Mouse (Mus musculus) thymus, adult 2 months (tissue): ENCODE measurements around the gene Kat6b. TPM values are rescaled to one million over a fixed set of nuclear protein-coding genes. Genes with fewer than 3 reads are reported as not detected.
"Not testable (repeated sequence)": the region's sequence is repeated elsewhere in the genome, so short reads cannot be mapped to it uniquely, and the experiment has no call there.

Source experiments
- DNase-seq: peaks from one replicate; pipeline ENCODE4 v3.0.0; 2021
- H3K27ac ChIP-seq: fragments of 200-500 bp; 2 replicates; pipeline ENCODE4 v1.5.1; 2012; ENCODE audit warnings: low read length, control low read depth; ENCODE audit not compliant: control insufficient read depth, insufficient read depth
- H3K27me3 ChIP-seq: fragments of 200-500 bp; 2 replicates; pipeline ENCODE4 v1.6.1; 2012; ENCODE audit warnings: mild to moderate bottlenecking, low read length, moderate library complexity, mixed read lengths; ENCODE audit not compliant: control insufficient read depth, insufficient read depth
- H3K36me3 ChIP-seq: fragments of 200-500 bp; 2 replicates; pipeline ENCODE4 v1.6.1; 2012; ENCODE audit warnings: mild to moderate bottlenecking, low read length, moderate library complexity; ENCODE audit not compliant: control insufficient read depth, insufficient read depth
- H3K4me1 ChIP-seq: fragments of 200-500 bp; replicated peaks from 2 replicates; pipeline ENCODE4 v1.6.1; 2012; ENCODE audit warnings: low read length; ENCODE audit not compliant: control insufficient read depth, insufficient read depth
- H3K4me3 ChIP-seq: fragments of 200-500 bp; 2 replicates; pipeline ENCODE4 v1.5.1; 2012; ENCODE audit warnings: mild to moderate bottlenecking, low read length, control low read depth, moderate library complexity; ENCODE audit not compliant: control insufficient read depth, insufficient read depth
- CTCF ChIP-seq: fragments of 200-500 bp; IDR thresholded peaks from 2 replicates; pipeline ENCODE4 v1.5.1; 2012; ENCODE audit warnings: mild to moderate bottlenecking, control low read depth, low read length, moderate library complexity, borderline replicate concordance; ENCODE audit not compliant: control insufficient read depth, poor library complexity, insufficient read depth; ENCODE audit errors: extremely low read depth
- POLR2A ChIP-seq: fragments of 200-500 bp; IDR thresholded peaks from 2 replicates; pipeline ENCODE4 v1.6.1; 2012; ENCODE audit warnings: mild to moderate bottlenecking, low read length, control low read depth, moderate library complexity; ENCODE audit not compliant: control insufficient read depth, poor library complexity, insufficient read depth; ENCODE audit errors: extremely low read depth
- WGBS: fragments of 180-500 bp; shearing (Covaris S2); methylation state at CpG from one replicate; pipeline ENCODE4 v1.1.7; 2018; 5-methylcytosine and 5-hydroxymethylcytosine counted together
- polyA plus RNA-seq: library from polyadenylated mRNA; depleted of rRNA; stranded (reverse); fragments of >200 nt; gene quantifications from 2 replicates; pipeline ENCODE4 v1.2.3, GENCODE M21; 2012

Kat6b gene
- polyA plus RNA-seq, 1 experiment, result 16.6 TPM

DNA sequence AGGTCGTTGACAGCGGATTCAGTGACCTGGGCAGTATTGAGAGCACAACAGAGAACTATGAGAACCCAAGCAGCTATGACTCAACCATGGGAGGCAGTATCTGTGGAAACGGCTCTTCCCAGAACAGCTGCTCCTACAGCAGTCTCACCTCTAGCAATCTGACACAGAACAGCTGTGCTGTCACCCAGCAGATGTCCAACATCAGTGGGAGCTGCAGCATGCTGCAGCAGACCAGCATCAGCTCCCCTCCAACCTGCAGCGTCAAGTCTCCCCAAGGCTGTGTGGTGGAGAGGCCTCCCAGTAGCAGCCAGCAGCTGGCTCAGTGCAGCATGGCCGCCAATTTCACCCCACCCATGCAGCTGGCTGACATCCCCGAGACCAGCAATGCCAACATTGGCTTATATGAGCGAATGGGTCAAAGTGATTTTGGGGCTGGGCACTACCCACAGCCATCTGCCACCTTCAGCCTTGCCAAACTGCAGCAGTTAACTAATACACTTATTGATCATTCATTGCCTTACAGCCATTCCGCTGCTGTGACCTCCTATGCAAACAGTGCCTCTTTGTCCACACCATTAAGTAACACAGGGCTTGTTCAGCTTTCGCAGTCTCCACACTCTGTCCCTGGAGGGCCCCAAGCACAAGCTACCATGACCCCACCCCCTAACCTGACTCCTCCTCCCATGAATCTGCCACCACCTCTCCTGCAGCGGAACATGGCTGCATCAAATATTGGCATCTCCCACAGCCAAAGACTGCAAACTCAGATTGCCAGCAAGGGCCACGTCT lies 188.6 kb downstream of the Kat6b start:
- peaks cover 27% of the 10 kb centered on the region for H3K36me3 ChIP-seq
- no peaks in the 10 kb centered on the region for H3K4me1 ChIP-seq
- no peak overlapping the region for H3K4me3 ChIP-seq
- DNase-seq, result no peak
- H3K27ac ChIP-seq, result no peak overlapping the region
- WGBS, result 95% methylated on average over 11 of the region's 11 CpGs
- no peak for TF ChIP-seq POLR2A
- no peaks in the 10 kb centered on the region for H3K27me3 ChIP-seq

DNA sequence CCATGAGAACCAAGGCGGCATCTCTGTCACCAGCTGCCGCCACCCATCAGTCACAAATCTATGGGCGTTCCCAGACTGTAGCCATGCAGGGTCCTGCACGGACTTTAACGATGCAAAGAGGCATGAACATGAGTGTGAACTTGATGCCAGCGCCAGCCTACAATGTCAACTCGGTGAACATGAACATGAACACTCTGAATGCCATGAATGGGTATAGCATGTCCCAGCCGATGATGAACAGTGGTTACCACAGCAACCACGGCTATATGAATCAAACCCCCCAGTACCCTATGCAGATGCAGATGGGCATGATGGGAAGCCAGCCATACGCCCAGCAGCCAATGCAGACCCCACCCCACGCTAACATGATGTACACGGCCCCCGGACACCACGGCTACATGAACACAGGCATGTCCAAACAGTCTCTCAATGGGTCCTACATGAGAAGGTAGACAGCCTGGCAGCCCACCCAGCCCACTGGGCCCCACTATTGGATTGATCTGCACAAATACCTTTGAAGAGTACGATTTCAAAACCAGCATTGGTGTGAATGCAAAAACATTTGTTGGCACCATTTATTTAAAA lies 189.3 kb downstream of the Kat6b start:
- 98% methylated on average over 15 of the region's 15 CpGs for WGBS
- H3K4me1 ChIP-seq, DNase-seq, H3K4me3 ChIP-seq, H3K27ac ChIP-seq, H3K27me3 ChIP-seq: not testable (repeated sequence)
- H3K36me3 ChIP-seq, result peaks cover 22% of the 10 kb centered on the region

DNA sequence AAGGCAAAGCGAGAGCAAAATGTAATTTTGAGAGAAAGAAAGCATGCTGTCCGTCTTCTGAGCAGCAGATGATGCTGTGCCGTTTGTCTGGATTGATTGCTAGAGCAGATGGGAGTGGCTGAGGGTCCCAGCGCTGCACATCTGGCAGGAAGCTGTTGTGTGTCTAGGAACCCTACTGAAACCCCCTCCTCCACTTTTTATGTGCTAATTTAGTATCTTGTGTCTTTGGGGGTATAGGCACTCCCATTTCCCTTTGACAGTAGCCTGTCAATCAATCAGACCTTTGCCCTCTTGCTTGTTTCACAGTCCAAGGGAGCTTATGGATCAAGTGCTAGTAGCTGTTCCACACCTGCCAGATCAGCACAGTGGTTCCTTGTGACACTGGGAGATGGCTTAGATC lies 191.9 kb downstream of the Kat6b start:
- Histone ChIP-seq H3K4me3 (no peak overlapping the region), H3K27ac (no peak overlapping the region), H3K27me3 (no peaks in the 10 kb centered on the region), H3K36me3 (peaks cover 22% of the 10 kb centered on the region), H3K4me1 (peaks cover 2% of the 10 kb centered on the region)
- no peak for DNase-seq
- no peak for TF ChIP-seq CTCF
- no peak for TF ChIP-seq POLR2A
- 93% methylated on average over 4 of the region's 4 CpGs for WGBS

DNA sequence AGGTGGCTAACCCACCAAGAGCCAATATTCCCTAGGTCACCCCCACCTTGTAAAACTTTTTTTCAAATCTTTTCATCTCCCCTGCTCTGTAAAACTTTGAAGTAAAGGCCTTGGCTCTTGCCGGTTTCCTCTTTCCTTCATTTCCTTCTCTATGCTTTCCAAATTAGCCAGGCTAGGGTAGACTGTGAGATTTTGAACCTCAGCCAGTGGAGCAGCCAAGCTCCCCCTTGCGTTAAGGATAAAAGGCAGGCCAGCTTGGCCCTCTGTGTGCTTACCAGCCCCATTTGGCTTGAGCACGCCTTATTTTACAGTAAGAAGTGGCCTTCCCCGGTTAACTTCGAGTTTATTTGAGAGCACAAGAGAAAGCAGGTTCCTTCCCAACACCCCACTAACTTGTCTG lies 193.2 kb downstream of the Kat6b start:
- no peak for TF ChIP-seq CTCF
- no peak for TF ChIP-seq POLR2A
- Histone ChIP-seq H3K4me1 (peaks cover 4% of the 10 kb centered on the region), H3K4me3 (no peak overlapping the region), H3K27me3 (no peaks in the 10 kb centered on the region), H3K36me3 (peaks cover 9% of the 10 kb centered on the region), H3K27ac (no peak overlapping the region)
- no peak for DNase-seq
- WGBS, result 62% methylated on average over 5 of the region's 5 CpGs

DNA sequence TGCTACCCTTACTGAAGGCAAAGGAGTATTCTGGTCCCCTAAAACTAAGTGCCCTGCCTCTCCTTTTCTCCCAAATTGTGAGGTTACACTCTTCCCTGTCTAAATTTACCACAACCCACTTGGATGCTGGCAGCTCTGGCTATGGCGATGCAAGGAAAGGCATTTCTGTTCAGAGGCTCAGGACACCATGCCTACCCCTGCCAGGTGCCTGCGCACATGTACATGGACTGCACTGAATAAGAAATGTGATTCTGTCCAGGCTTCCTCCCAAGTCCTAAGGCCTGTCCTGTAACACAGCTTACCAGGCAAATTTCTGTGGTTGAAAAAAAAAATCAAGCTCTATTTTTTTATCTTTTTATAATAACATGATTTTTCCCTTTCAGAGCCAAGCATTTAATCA lies 195.0 kb downstream of the Kat6b start:
- H3K27me3 ChIP-seq, result no peaks in the 10 kb centered on the region
- 67% methylated on average over 2 of the region's 2 CpGs for WGBS
- H3K36me3 ChIP-seq, result no peaks in the 10 kb centered on the region
- TF ChIP-seq POLR2A (no peak), CTCF (no peak)
- H3K4me1 ChIP-seq, result peaks cover 12% of the 10 kb centered on the region
- H3K4me3 ChIP-seq, result no peak overlapping the region
- no peak for DNase-seq
- H3K27ac ChIP-seq, result no peak overlapping the region

DNA sequence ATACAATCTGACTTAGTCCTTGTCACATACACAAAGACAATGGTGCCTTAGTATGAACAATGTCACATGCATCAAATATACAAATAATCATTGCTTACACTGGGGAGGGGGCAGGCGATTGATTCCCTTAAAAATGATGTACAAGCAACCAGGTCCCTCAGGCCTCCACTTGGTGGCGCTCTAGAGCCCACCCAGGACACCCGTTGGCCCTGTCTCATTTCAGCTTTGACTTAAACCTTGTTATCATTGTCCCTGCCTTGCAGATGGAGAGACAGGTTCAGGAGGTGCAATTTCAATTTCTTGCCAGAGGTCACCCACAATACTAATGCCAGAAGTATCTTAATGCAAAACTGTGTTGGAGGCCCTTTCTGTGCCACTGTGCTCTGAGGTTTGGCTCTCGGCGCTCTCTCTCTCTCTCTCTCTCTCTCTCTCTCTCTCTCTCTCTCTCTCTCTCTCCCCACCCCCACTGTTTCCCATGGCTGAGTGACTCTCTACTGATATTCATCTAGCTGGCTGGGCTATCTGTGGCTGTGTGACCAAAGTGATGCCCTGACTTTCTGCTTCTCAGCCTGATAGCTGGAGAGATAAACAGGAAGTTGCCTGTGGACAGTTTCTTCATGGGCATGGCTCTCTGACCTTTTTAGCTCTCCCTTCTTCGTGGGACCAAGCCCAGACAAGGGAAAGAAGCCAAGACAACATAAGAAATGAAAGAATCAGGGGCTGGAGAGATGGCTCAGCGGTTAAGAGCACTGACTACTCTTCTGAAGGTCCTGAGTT lies 197.5 kb downstream of the Kat6b start:
- TF ChIP-seq CTCF (peak; percentile 65; the same call in 1 of the 2 replicates), POLR2A (no peak)
- no peak overlapping the region for H3K4me3 ChIP-seq

More for the DNA sequence above, 197.5 kb downstream of the Kat6b start:
- peak; percentile 37 for DNase-seq
- Histone ChIP-seq H3K27ac (no peak overlapping the region), H3K4me1 (peaks cover 16% of the 10 kb centered on the region), H3K27me3 (no peaks in the 10 kb centered on the region), H3K36me3 (no peaks in the 10 kb centered on the region)
- WGBS, result 45% methylated on average over 7 of the region's 7 CpGs
